Mouse (Mus musculus) spleen, adult 2 months (tissue): ENCODE data around the gene Phip. TPM values are rescaled to one million over a fixed set of nuclear protein-coding genes. Genes with fewer than 3 reads are reported as not detected.

Experiments used
- DNase-seq, 2 experiments: peaks; one replicate each; pipeline versions ENCODE4 v3.0.0 to v3.0.0-alpha.2; 2012 to 2021; ENCODE audit warnings: low spot score in 2 of 2, low read depth in 1 of 2
- H3K27ac ChIP-seq: fragments of 200-500 bp; 2 replicates; pipeline ENCODE4 v1.5.1; 2012; ENCODE audit warnings: low read length, inconsistent platforms; ENCODE audit not compliant: insufficient read depth
- H3K27me3 ChIP-seq: fragments of 200-500 bp; 2 replicates; pipeline ENCODE4 v1.6.1; 2012; ENCODE audit warnings: mild to moderate bottlenecking, moderate library complexity, low read length, inconsistent platforms; ENCODE audit not compliant: control insufficient read depth, insufficient read depth
- H3K36me3 ChIP-seq: fragments of 200-500 bp; 2 replicates; pipeline ENCODE4 v1.6.1; 2012; ENCODE audit warnings: mild to moderate bottlenecking, low read length, inconsistent platforms; ENCODE audit not compliant: control insufficient read depth, insufficient read depth
- H3K4me1 ChIP-seq: fragments of 200-500 bp; 2 replicates; pipeline ENCODE4 v1.6.1; 2011; ENCODE audit warnings: inconsistent platforms; ENCODE audit not compliant: control insufficient read depth, insufficient read depth, insufficient read length
- H3K4me3 ChIP-seq: fragments of 200-500 bp; 2 replicates; pipeline ENCODE4 v1.5.1; 2011; ENCODE audit warnings: mild to moderate bottlenecking, inconsistent platforms; ENCODE audit not compliant: insufficient read depth, insufficient read length; ENCODE audit errors: extremely low read depth
- CTCF ChIP-seq: fragments of 200-500 bp; IDR thresholded peaks from 2 replicates; pipeline ENCODE4 v1.5.1; 2011; ENCODE audit warnings: mild to moderate bottlenecking, inconsistent platforms; ENCODE audit not compliant: insufficient read depth, insufficient read length, insufficient replicate concordance; ENCODE audit errors: extremely low read depth
- POLR2A ChIP-seq: fragments of 200-500 bp; IDR thresholded peaks from 2 replicates; pipeline ENCODE4 v1.6.1; 2011; ENCODE audit warnings: low read depth, low read length, inconsistent platforms
- WGBS: fragments of 180-500 bp; shearing (Covaris S2); methylation state at CpG from one replicate; pipeline ENCODE4 v1.1.7; 2018; 5-methylcytosine and 5-hydroxymethylcytosine counted together
- polyA plus RNA-seq: library from polyadenylated mRNA; depleted of rRNA; stranded (reverse); fragments of >200 nt; gene quantifications from 2 replicates; pipeline ENCODE4 v1.2.3, GENCODE M21; 2012; rRNA removed

The Phip gene
- polyA plus RNA-seq: 4.0 and 4.7 TPM in 2 replicates

DNA sequence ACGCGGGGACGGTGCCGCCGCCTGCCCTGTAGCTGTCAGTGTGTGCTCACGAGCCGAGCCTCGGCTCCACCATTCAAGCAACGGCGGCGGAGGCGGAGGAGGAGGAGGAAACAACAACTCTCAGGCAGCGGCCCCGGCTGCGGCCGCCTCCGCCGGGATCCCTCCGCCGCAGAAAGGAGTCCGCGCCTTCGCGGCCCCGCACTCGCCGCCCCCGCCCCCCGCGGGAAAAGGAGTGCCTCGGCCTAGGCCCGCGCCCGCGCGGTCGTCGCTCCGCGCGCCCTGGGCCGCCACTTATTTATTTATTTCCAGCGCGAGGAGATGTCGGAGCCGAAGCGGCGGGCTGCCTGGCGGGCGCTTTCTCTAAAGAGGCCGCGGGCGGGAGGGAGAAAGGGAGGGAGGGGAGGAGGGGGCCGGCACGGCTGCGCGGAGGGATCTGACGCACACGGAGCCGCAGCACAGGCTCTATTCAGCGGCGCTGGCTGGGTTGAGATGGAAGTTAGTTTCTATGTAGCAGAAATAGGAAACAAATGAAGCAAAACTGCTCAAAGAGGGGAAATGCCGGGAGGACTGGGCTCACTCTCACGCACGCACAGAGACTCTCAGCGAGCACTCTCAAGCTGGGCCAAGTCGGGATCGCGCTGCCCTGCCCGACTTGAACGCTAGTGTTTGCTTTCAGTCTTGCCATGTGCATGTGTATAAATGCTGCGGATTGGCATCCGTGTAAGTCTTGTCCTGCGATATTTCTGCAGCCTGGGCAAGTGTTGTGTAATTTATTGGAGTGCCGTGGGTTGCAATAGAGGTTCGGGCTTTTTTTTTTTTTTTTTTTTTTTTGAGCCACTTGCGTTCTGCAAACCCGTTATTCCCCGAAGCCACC lies at the start of gene Phip:
TSS of gene Phip (minus strand) at position 175 of the 874 bp plus-strand sequence.
- Histone ChIP-seq H3K36me3 (0 out of 2 replicates have a peak, but pooled peaks cover 1% of the 10 kb centered on the region), H3K4me1 (0 out of 2 replicates have a peak, but pooled peaks cover 4% of the 10 kb centered on the region), H3K27me3 (no peaks in the 10 kb centered on the region), H3K27ac (peak within 1 kb of the TSS; percentile 99), H3K4me3 (peak within 1 kb of the TSS; percentile 72)
- TF ChIP-seq CTCF (peak; percentile 1; the same call in 1 of the 2 replicates), POLR2A (peak; percentile 79)
- under 1% methylated on average over 78 of the region's 79 CpGs for WGBS
- peak; percentile 87 to 92 for DNase-seq

DNA sequence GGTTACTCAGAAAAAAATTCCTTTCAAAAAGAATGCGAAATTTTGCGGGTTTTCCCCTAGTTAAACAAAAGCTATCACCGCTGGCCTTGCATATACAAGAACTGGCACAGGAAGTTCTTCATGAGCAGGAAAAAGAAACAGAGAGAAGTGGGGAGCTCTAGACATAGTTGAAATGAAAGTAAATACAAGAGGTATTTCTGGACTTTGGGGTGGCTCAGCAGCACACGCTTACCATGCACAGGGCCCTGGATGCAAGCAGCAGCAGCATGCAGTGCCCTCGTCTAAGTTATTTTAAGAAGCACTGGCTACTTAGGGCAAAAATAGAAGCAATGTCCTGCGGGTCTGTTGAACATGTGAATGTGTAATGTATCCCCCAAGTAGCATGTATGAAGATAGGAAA lies 48.4 kb upstream of the Phip start:
- H3K27me3 ChIP-seq: no peaks in the 10 kb centered on the region
- WGBS: 10% methylated on average over 6 of the region's 6 CpGs
- H3K4me3 ChIP-seq: no peak overlapping the region
- H3K27ac ChIP-seq: peak overlapping the region; percentile 52
- H3K4me1 ChIP-seq: no peaks in the 10 kb centered on the region; the same call in 1 of the 2 replicates
- no peaks in the 10 kb centered on the region for H3K36me3 ChIP-seq
- TF ChIP-seq POLR2A: no peak
- TF ChIP-seq CTCF: no peak
- no peak for DNase-seq

DNA sequence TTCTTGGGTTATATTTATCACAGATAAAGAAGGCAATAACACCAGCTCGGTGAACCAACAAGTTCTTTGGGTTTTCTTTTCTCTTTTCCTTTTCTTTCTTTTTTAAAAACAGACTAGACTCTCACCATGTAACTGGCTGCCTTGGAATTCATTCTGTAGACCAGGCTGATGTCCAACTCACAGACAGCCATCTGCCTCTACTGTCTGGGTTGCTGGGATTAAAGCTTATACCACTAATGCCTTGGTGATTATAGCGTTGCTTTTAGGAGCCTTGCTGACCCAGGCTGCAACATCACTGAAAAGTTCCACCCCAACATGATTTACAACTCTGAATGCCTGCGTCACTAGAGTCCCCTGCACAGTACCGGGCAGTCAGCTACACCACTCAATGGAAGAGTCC lies 39.2 kb upstream of the Phip start:
- WGBS: 90% methylated on average over 4 of the region's 4 CpGs
- Histone ChIP-seq H3K27ac (no peak overlapping the region), H3K4me3 (no peak overlapping the region), H3K36me3 (no peaks in the 10 kb centered on the region), H3K4me1 (peaks cover 2% of the 10 kb centered on the region; the same call in 1 of the 2 replicates), H3K27me3 (no peaks in the 10 kb centered on the region)
- TF ChIP-seq CTCF (no peak), POLR2A (no peak)
- no peak for DNase-seq

DNA sequence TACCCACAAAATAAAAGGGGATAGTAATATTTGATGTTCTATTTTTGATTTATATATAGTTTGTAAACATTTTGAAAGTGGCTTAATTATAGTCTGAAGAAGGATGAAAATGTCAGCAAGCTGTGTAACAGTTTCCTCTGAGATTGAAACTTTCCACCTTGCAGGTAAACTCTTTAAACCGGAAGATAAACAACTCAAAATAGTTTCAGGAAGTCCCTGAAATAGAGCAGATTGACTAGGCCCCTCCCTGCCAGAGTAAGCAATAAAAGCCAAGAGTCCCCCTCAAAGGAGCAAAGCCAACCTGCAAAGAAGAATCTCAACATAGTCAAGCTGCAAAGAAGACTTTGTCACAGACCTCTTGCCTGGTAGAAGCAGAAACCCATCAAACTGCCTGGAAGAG lies 33.0 kb upstream of the Phip start:
- peaks cover 5% of the 10 kb centered on the region; the same call in 1 of the 2 replicates for H3K4me1 ChIP-seq
- WGBS: 52% methylated on average over 1 of the region's 1 CpGs
- no peak for TF ChIP-seq CTCF
- TF ChIP-seq POLR2A: no peak

DNA sequence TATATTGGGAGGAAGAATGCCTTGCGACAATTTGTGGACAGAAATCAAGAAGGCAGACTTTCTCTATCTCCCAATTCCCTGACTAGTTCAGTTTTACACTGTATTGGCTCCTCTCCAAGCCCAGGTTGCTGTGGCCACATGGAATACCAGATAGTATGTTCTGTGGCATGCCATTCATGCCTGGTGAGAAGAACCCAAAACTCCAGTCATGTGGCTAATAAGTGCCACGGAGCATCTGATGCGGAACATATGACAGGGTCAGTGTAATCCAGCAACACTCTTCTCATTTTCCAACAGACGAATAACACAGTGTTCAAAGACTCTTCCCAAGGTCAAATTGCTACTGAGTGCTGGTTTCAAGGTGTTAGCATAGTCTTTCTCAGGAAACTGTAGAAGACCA lies 26.0 kb upstream of the Phip start:
- no peak overlapping the region for H3K4me3 ChIP-seq
- 90% methylated on average over 4 of the region's 4 CpGs for WGBS

More for the DNA sequence above, 33.0 kb upstream of the Phip start:
- DNase-seq: peak; percentile 13 to 21
- H3K27me3 ChIP-seq: no peaks in the 10 kb centered on the region
- no peaks in the 10 kb centered on the region for H3K36me3 ChIP-seq
- no peak overlapping the region; the same call in 1 of the 2 replicates for H3K4me3 ChIP-seq
- H3K27ac ChIP-seq: peak overlapping the region; percentile 67

DNA sequence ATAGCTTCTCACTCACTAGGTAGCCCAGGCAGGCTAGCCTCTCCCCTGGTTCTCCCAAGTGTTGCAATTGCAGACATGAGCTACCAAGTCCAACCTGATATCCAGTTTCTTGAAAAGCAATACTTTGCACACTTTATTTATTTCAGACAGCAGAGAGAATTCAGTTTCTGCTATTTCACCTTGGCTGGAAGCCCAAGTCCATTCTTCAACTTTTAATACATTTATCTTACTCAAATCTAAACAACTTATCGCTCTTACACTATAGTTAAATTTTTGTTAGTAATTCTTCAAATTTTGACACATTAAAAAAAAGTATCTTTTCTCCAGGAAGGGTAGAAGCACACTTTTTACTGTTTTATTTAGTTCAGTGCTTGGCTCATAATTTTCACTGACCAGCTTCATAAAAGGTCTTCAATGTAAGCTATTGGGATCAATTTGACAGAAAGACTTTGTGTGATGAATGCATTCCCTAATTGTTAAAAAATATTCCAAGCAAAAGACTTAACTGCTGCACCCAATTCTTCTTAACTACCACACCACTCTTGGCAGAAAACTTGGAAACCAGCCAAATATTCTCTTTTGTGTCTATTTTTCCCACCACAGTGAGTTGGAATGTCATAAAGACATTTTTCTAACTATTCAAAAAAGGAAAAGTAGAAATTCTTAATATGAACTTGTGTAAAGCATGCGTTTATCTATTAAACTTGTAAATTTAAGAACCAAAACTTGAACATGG lies 22.6 kb upstream of the Phip start:
- Histone ChIP-seq H3K36me3 (no peaks in the 10 kb centered on the region), H3K4me1 (no peaks in the 10 kb centered on the region), H3K27me3 (no peaks in the 10 kb centered on the region), H3K4me3 (no peak overlapping the region), H3K27ac (no peak overlapping the region)
- TF ChIP-seq CTCF: no peak
- TF ChIP-seq POLR2A: no peak
- WGBS: 87% methylated on average over 2 of the region's 2 CpGs
- DNase-seq: no peak

More for the DNA sequence above, 26.0 kb upstream of the Phip start:
- no peak overlapping the region for H3K27ac ChIP-seq
- no peaks in the 10 kb centered on the region for H3K36me3 ChIP-seq
- DNase-seq: no peak
- no peaks in the 10 kb centered on the region for H3K4me1 ChIP-seq
- H3K27me3 ChIP-seq: no peaks in the 10 kb centered on the region
- TF ChIP-seq CTCF (no peak), POLR2A (no peak)

DNA sequence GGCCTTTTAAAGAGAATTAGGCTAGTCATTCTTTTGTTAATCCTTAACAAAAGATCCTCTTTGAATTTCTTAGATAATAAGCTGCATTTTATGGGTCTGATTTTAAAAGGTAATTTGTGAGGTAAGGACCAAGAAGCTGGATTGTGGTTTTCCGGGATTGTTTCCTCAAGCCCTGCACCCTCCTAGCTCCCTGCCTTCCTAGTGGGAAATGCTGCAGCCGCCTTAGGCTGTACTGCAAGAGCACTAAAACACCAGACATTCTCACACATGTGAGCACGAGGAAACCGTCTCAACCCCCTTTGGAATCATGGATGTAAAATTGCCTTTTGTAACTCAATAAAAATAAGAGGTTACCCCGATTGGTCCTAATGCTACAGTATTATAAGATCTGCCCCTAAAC lies 1.6 kb upstream of the Phip start:
- no peak for TF ChIP-seq POLR2A
- no peak for TF ChIP-seq CTCF
- Histone ChIP-seq H3K4me1 (0 out of 2 replicates have a peak, but pooled peaks cover 4% of the 10 kb centered on the region), H3K27ac (no peak overlapping the region), H3K4me3 (no peak overlapping the region), H3K27me3 (no peaks in the 10 kb centered on the region), H3K36me3 (0 out of 2 replicates have a peak, but pooled peaks cover 1% of the 10 kb centered on the region)
- 68% methylated on average over 5 of the region's 5 CpGs for WGBS
- DNase-seq: no peak
